Mouse (Mus musculus) neural tube, embryonic 15.5 days (tissue): ENCODE measurements around the gene Ctnnb1. TPM values are rescaled to one million over a fixed set of nuclear protein-coding genes. Genes with fewer than 3 reads are reported as not detected.

Experiments
- ATAC-seq: fragments of 200-750 bp; cut with Nextera tagmentation; 2 replicates; pipeline ENCODE4 v1.8.0; 2017; ENCODE audit warnings: mild to moderate bottlenecking, moderate TSS enrichment, moderate library complexity; ENCODE audit not compliant: low FRiP score
- H3K27ac ChIP-seq: fragments of 300-500 bp; sonication (generic); replicated peaks from 2 replicates; pipeline ENCODE4 v1.5.1; 2015; ENCODE audit warnings: mild to moderate bottlenecking, inconsistent platforms
- H3K27me3 ChIP-seq: fragments of 300-500 bp; sonication (generic); replicated peaks from 2 replicates; pipeline ENCODE4 v1.6.1; 2015; ENCODE audit warnings: inconsistent platforms
- H3K36me3 ChIP-seq: fragments of 300-500 bp; sonication (generic); 2 replicates; pipeline ENCODE4 v1.6.1; 2015; ENCODE audit warnings: inconsistent platforms
- H3K4me1 ChIP-seq: fragments of 300-500 bp; sonication (generic); 2 replicates; pipeline ENCODE4 v1.6.1; 2015; ENCODE audit warnings: inconsistent platforms
- H3K4me2 ChIP-seq: fragments of 300-500 bp; sonication (generic); 2 replicates; pipeline ENCODE4 v1.6.1; 2015; ENCODE audit warnings: inconsistent platforms, mild to moderate bottlenecking, moderate library complexity
- H3K4me3 ChIP-seq: fragments of 300-500 bp; sonication (generic); replicated peaks from 2 replicates; pipeline ENCODE4 v1.5.1; 2015; ENCODE audit warnings: mild to moderate bottlenecking, inconsistent platforms
- H3K9ac ChIP-seq: fragments of 300-500 bp; sonication (generic); replicated peaks from 2 replicates; pipeline ENCODE4 v1.6.1; 2015; ENCODE audit warnings: mild to moderate bottlenecking, inconsistent platforms
- H3K9me3 ChIP-seq: fragments of 300-500 bp; sonication (generic); replicated peaks from 2 replicates; pipeline ENCODE4 v1.6.1; 2016; ENCODE audit warnings: inconsistent platforms
- WGBS: fragments of 180-500 bp; shearing (Covaris S2); methylation state at CpG from one replicate; pipeline ENCODE4 v1.1.7; 2015; ENCODE audit warnings: mixed read lengths; 5-methylcytosine and 5-hydroxymethylcytosine counted together
- polyA plus RNA-seq: library from polyadenylated mRNA; unstranded; fragments of >200 nt; fragmentation: Nextera tagmentation; extraction: Ambion mirVana; gene quantifications from 2 replicates; pipeline ENCODE4 v1.2.1, GENCODE M21; 2015

Gene Ctnnb1
- polyA plus RNA-seq, 1 experiment from 2014 or later, result 288 TPM

DNA sequence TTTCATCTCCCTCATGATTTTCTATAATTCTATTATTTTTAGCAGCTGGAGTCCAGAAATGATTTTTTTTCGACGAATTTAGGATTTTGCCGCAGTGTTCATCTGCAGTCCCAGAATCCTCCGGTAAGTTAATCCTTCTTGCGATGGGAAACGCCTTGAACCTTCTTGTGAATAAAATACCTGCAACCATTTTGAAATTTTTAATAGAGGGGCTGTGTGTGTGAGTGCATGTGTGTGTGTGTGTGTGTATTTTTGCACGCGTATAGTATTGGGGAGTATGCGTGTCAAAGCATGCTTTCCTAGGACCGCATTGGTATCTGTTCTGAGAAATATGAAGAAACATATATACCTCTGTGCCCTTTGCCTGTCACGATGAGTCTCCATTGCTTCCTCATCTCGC, 1.0 kb downstream of the Ctnnb1 start:
- 95% methylated on average over 12 of the region's 12 CpGs for WGBS
- Histone ChIP-seq H3K27ac (no peak overlapping the region), H3K4me1 (peaks cover 8% of the 10 kb centered on the region), H3K4me2 (no peak overlapping the region), H3K9ac (no peak overlapping the region), H3K36me3 (no peaks in the 10 kb centered on the region), H3K9me3 (no peaks in the 10 kb centered on the region), H3K27me3 (no peaks in the 10 kb centered on the region), H3K4me3 (no peak overlapping the region)
- no peak for ATAC-seq

- no peak for ATAC-seq
- H3K27ac ChIP-seq, result no peak overlapping the region
- H3K4me2 ChIP-seq, result no peak overlapping the region
- no peaks in the 10 kb centered on the region for H3K9me3 ChIP-seq
- WGBS, result 69% methylated on average over 8 of the region's 8 CpGs
- H3K36me3 ChIP-seq, result no peaks in the 10 kb centered on the region
- H3K9ac ChIP-seq, result no peak overlapping the region
- no peak overlapping the region for H3K4me3 ChIP-seq
- peaks cover 16% of the 10 kb centered on the region for H3K4me1 ChIP-seq
- H3K27me3 ChIP-seq, result no peaks in the 10 kb centered on the region
Observed at GRCm38 (mm10) chr9:120930811-120931210, 1.8 kb downstream of the Ctnnb1 start.

GRCm38 (mm10) chr9:120932371-120932770, 3.4 kb downstream of the Ctnnb1 start:
- WGBS, result 37% methylated on average over 6 of the region's 6 CpGs
- H3K9me3 ChIP-seq, result no peaks in the 10 kb centered on the region
- H3K4me1 ChIP-seq, result peaks cover 32% of the 10 kb centered on the region
- no peaks in the 10 kb centered on the region for H3K36me3 ChIP-seq
- H3K27ac ChIP-seq, result no peak overlapping the region
- no peaks in the 10 kb centered on the region for H3K27me3 ChIP-seq
- no peak for ATAC-seq
- H3K4me2 ChIP-seq, result no peak overlapping the region
- H3K4me3 ChIP-seq, result no peak overlapping the region
- H3K9ac ChIP-seq, result no peak overlapping the region

DNA sequence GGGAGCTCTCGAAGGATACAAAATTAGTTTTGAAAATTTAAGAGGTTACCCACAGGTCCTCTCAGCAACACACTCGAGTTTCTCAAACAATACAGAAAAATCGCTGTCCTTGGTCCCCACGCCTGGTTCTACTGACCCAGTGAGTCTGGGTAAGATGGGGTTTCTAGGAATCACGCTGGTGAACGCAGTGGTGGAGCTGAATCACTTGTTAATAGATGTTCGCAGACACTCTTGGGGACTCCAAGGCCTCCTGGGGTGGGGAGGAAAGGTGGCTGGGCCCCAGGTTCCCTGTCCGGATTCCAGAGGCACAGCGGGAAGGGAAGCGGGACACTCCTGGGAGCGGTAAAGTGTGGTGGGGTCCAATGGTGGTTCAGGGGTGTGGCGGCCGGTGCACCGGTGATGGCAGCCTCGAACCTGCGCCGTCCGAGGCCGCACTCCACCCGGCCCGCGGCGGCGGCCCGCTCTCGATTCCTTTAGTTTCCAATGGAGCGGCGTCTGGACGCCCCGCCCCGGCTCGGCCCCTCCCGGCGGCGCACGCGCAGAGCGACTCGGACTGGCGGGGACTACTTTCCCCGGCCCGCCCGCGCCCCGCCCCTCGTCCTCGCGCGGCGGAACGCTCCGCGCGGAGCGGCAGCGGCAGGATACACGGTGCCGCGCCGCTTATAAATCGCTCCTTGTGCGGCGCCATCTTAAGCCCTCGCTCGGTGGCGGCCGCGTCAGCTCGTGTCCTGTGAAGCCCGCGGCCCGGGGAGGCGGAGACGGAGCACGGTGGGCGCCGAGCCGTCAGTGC, 4.0 kb downstream of the Ctnnb1 start:
- no peaks in the 10 kb centered on the region for H3K27me3 ChIP-seq
- ATAC-seq, result peak; percentile 89
- peak overlapping the region; percentile 92 for H3K27ac ChIP-seq
- no peaks in the 10 kb centered on the region for H3K9me3 ChIP-seq
- peak overlapping the region; percentile 73 for H3K4me2 ChIP-seq
- 5% methylated on average over 69 of the region's 78 CpGs for WGBS
- H3K4me1 ChIP-seq, result peaks cover 38% of the 10 kb centered on the region
- no peaks in the 10 kb centered on the region for H3K36me3 ChIP-seq
- peak overlapping the region; percentile 68 for H3K4me3 ChIP-seq
- H3K9ac ChIP-seq, result peak overlapping the region; percentile 89

- H3K4me2 ChIP-seq, result peak overlapping the region; percentile 73
- H3K4me1 ChIP-seq, result peaks cover 44% of the 10 kb centered on the region
- H3K36me3 ChIP-seq, result no peaks in the 10 kb centered on the region
- no peaks in the 10 kb centered on the region for H3K9me3 ChIP-seq
- peak overlapping the region; percentile 68 for H3K4me3 ChIP-seq
- no peak; the same call in 1 of the 2 replicates for ATAC-seq
- peak overlapping the region; percentile 89 for H3K9ac ChIP-seq
- 0% methylated on average over 16 of the region's 58 CpGs for WGBS
- peak overlapping the region; percentile 92 for H3K27ac ChIP-seq
- no peaks in the 10 kb centered on the region for H3K27me3 ChIP-seq
Observed at GRCm38 (mm10) chr9:120933587-120933885, 4.5 kb downstream of the Ctnnb1 start.

DNA sequence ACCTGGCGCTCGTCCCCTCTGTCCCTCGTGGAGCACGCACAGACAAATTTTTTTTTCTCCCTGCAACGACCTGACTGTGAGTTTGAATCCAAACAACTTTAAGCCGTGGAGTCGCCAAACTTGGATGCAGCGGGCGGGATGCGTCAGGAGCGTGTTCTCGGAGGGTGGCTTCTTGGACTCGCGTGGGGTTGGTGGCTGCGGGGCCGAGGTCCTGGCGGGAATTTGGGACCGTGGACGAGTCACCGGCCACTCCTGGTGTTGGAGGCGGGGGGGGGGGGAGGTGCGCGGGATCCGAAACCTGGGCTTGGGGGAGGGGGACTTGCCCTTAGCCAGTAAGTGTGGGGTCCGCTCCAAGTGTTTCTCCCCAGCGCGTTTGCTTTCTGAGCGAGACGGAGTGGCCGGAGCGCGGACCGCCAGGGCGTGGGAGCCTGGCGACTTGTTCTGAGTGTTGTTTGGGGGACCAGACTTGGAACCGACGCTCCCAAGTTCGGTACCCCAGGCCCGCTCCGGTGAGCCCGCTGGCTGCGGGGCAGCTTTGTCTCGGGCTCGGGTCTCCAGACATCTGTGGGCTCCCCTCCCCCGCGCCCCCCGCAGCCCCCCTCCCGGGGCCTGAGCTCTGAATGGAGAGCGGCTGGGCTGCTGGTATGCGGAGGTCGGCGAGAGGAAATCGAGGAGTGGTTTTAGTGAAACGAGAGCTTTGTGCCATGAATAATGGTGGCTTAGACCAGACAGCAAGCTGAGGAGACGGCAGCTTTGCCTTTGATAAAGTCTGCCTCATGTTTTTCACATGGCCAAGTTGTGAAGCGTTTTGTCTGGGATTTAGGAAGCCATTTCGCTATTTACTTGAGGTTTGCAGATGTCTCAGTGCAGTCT, 5.1 kb downstream of the Ctnnb1 start:
- ATAC-seq, result peak; percentile 52
- H3K4me1 ChIP-seq, result peaks cover 49% of the 10 kb centered on the region
- WGBS, result 0% methylated on average over 52 of the region's 57 CpGs
- H3K9ac ChIP-seq, result peak overlapping the region; percentile 89
- H3K36me3 ChIP-seq, result no peaks in the 10 kb centered on the region
- peak overlapping the region; percentile 73 for H3K4me2 ChIP-seq
- H3K4me3 ChIP-seq, result peak overlapping the region; percentile 68
- H3K27ac ChIP-seq, result peak overlapping the region; percentile 92
- H3K9me3 ChIP-seq, result no peaks in the 10 kb centered on the region
- H3K27me3 ChIP-seq, result no peaks in the 10 kb centered on the region

GRCm38 (mm10) chr9:120934821-120935633, 6.0 kb downstream of the Ctnnb1 start:
- Histone ChIP-seq H3K4me2 (peak overlapping the region; percentile 73), H3K27me3 (no peaks in the 10 kb centered on the region), H3K9me3 (no peaks in the 10 kb centered on the region), H3K27ac (peak overlapping the region; percentile 92; the same call in 1 of the 2 replicates), H3K4me1 (peaks cover 55% of the 10 kb centered on the region), H3K9ac (peak overlapping the region; percentile 89), H3K36me3 (no peaks in the 10 kb centered on the region), H3K4me3 (peak overlapping the region; percentile 68)
- no peak for ATAC-seq
- WGBS, result 8% methylated on average over 14 of the region's 14 CpGs

- no peak for ATAC-seq
- H3K27ac ChIP-seq, result no peak overlapping the region
Observed at GRCm38 (mm10) chr9:120935634-120935922, 6.6 kb downstream of the Ctnnb1 start.

DNA sequence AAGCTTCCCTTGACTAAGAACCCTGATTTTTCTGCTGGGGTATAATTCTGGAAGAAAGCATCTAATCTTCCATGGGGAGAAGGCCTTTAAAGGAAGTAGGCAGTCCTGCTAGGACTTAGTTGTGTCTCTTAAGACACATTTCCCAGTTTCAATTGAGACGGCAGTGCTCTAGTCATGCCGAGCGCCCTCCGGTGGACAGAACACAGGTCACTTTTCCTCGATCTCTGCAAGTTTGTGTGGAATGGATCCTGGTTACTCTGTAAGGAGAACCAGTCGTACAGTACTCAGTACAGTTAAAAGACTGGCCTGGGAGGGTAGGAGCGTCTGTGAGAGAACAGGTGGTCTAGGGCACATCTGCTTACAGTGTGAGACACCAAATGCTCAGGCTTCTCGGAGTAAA, 7.3 kb downstream of the Ctnnb1 start:
- peak overlapping the region; percentile 73 for H3K4me2 ChIP-seq
- H3K4me3 ChIP-seq, result peak overlapping the region; percentile 68
- ATAC-seq, result no peak
- peaks cover 63% of the 10 kb centered on the region for H3K4me1 ChIP-seq
- no peaks in the 10 kb centered on the region for H3K27me3 ChIP-seq
- no peaks in the 10 kb centered on the region for H3K36me3 ChIP-seq
- no peaks in the 10 kb centered on the region for H3K9me3 ChIP-seq
- H3K9ac ChIP-seq, result 0 out of 2 replicates have a peak overlapping the region, but pooled peaks have one; percentile 89
- WGBS, result 18% methylated on average over 8 of the region's 8 CpGs
- H3K27ac ChIP-seq, result no peak overlapping the region

More at GRCm38 (mm10) chr9:120935634-120935922, 6.6 kb downstream of the Ctnnb1 start:
- 9% methylated on average over 4 of the region's 4 CpGs for WGBS
- Histone ChIP-seq H3K4me3 (peak overlapping the region; percentile 68), H3K4me1 (peaks cover 55% of the 10 kb centered on the region), H3K4me2 (peak overlapping the region; percentile 73), H3K36me3 (no peaks in the 10 kb centered on the region), H3K9me3 (no peaks in the 10 kb centered on the region), H3K27me3 (no peaks in the 10 kb centered on the region), H3K9ac (peak overlapping the region; percentile 89)

DNA sequence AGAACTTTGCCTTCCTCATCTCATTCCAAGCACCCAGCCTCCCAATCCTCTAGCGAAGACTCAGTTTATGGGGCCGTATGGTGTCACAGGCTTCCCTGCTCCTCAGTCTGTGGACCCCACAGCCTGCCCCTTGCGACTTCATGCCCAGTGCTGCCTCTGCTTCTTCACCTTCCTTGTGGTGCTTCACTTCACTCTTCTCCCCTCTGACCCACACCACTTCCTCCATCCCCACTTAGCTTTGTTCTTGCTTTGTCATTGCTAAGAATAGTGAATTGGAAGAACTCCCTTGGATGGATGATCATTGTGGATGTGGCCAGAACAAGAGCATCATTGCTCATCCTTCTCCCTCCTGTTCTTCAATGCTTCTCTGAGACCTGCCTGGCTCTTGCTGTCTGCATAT, 11.8 kb downstream of the Ctnnb1 start:
- WGBS, result 79% methylated on average over 3 of the region's 3 CpGs
- no peak overlapping the region for H3K4me3 ChIP-seq
- no peaks in the 10 kb centered on the region for H3K27me3 ChIP-seq
- H3K4me2 ChIP-seq, result no peak overlapping the region
- ATAC-seq, result no peak
- no peaks in the 10 kb centered on the region for H3K9me3 ChIP-seq
- H3K27ac ChIP-seq, result no peak overlapping the region
- no peak overlapping the region for H3K9ac ChIP-seq
- H3K36me3 ChIP-seq, result no peaks in the 10 kb centered on the region
- peaks cover 72% of the 10 kb centered on the region for H3K4me1 ChIP-seq

DNA sequence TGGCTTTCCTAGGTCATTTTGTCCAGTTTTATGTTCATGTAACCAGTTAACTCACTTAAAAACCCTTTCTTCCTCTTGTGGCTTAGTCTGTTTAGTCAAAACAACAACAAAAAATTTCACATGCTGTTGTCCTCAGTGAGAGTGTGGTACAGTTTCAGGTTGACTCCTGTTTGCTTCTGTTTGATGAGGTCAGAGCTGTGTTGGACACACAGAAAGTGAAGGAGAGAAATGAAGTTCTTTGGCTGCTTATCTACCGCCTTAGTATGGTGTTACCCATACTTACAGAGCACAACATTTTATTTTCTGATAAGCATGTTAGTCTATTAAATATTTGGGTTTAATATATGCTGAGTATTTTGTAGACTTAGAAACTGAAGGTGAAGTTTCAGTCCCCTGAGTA, 14.7 kb downstream of the Ctnnb1 start:
- H3K4me1 ChIP-seq, result peaks cover 60% of the 10 kb centered on the region
- no peaks in the 10 kb centered on the region for H3K36me3 ChIP-seq
- no peak overlapping the region for H3K4me2 ChIP-seq
- 92% methylated on average over 1 of the region's 1 CpGs for WGBS
- no peaks in the 10 kb centered on the region for H3K27me3 ChIP-seq
- no peaks in the 10 kb centered on the region for H3K9me3 ChIP-seq
- no peak for ATAC-seq
- no peak overlapping the region for H3K4me3 ChIP-seq
- no peak overlapping the region for H3K27ac ChIP-seq
- H3K9ac ChIP-seq, result no peak overlapping the region
